Mouse (Mus musculus): ENCODE measurements around the gene Meis2. TPM values are rescaled to one million over a fixed set of nuclear protein-coding genes. Genes with fewer than 3 reads are reported as not detected.

Meis2 gene
- total RNA-seq, 1 experiment = 12.4 TPM

DNA sequence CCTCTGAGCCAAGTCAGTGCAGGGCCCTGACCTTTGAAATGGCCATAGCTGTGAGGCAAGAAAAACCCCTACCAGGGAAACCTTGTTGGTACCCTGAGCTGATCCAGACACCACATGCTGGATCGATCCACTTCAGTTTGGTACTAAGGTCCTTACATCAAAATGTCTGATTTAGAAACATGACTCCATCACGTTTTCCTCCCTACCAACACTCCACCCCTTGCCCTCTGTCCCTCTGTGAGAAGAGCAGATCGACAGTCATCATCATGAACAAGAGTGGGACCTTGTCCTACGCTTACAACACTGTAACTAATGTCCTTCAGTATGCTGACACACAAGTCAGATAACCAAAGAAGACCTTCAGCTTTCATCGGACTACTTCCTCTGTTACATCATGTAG, 66.8 kb downstream of the Meis2 start:
- H3K9me3 ChIP-seq (ENCODE audit: control insufficient read depth, insufficient read depth, low read depth, low read length) = no peaks in the 10 kb centered on the region
- DNase-seq (ENCODE audit: low read depth, low spot score) = no peak
- H3K4me3 ChIP-seq (ENCODE audit: insufficient read depth in 1 of 2, low read depth in 1 of 2, low read length in 2 of 2, poor library complexity in 1 of 2, severe bottlenecking in 1 of 2) = no peak overlapping the region
- TF ChIP-seq CHD2 (IDR thresholded peaks at IDR 0.05; ENCODE audit: low read depth, low read length) (no peak), ZNF384 (IDR thresholded peaks at IDR 0.05; ENCODE audit: low read depth, low read length) (no peak), MAFK (IDR thresholded peaks at IDR 0.05; ENCODE audit: insufficient read depth, low read depth, low read length) (no peak), ZC3H11A (IDR thresholded peaks at IDR 0.05; ENCODE audit: borderline replicate concordance, low read depth, low read length) (no peak), HCFC1 (IDR thresholded peaks at IDR 0.05; ENCODE audit: borderline replicate concordance, insufficient read depth, low read length) (no peak)
- H3K9ac ChIP-seq (ENCODE audit: insufficient read depth, low read depth, low read length, poor library complexity, severe bottlenecking) = no peak overlapping the region
- no peaks in the 10 kb centered on the region for H3K36me3 ChIP-seq (ENCODE audit: control insufficient read depth, insufficient read depth, low read length, poor library complexity, severe bottlenecking)
- in situ Hi-C loops (cut with MboI; ENCODE audit: low sequenced_read_pairs in 2 of 2, unreplicated experiment in 2 of 2) = no loop called here
- H3K4me1 ChIP-seq (ENCODE audit: control insufficient read depth in 2 of 2, insufficient read depth in 2 of 2, low read length in 2 of 2, poor library complexity in 1 of 2) = no peaks in the 10 kb centered on the region
- no peak overlapping the region for H3K27ac ChIP-seq (ENCODE audit: insufficient read depth, low read depth, low read length, poor library complexity, severe bottlenecking)

DNA sequence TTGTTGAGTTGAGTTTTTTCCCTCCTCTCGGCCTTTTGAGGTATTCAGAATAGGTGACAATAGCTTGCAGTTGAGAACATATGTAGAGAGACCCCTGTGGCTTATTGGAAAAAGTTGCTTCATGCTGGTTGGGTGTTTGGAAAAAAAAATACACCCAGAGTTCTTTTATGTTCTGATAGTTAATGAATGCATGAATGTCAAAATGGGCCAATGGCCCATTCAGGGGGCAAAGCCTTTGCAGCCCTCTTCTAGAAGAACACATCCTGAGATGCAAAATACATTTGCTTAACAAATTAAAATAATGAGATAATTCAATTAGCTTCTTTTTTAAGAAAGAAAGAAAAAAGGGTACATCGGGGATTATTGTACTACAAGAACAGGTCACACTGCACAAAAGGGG, 69.2 kb downstream of the Meis2 start:
- Histone ChIP-seq H3K36me3 (ENCODE audit: control insufficient read depth, insufficient read depth, low read length, poor library complexity, severe bottlenecking) (no peaks in the 10 kb centered on the region), H3K9ac (ENCODE audit: insufficient read depth, low read depth, low read length, poor library complexity, severe bottlenecking) (no peak overlapping the region), H3K4me1 (ENCODE audit: control insufficient read depth in 2 of 2, insufficient read depth in 2 of 2, low read length in 2 of 2, poor library complexity in 1 of 2) (no peaks in the 10 kb centered on the region), H3K4me3 (ENCODE audit: insufficient read depth in 1 of 2, low read depth in 1 of 2, low read length in 2 of 2, poor library complexity in 1 of 2, severe bottlenecking in 1 of 2) (no peak overlapping the region), H3K27ac (ENCODE audit: insufficient read depth, low read depth, low read length, poor library complexity, severe bottlenecking) (no peak overlapping the region), H3K9me3 (ENCODE audit: control insufficient read depth, insufficient read depth, low read depth, low read length) (no peaks in the 10 kb centered on the region)
- TF ChIP-seq MAFK (IDR thresholded peaks at IDR 0.05; ENCODE audit: insufficient read depth, low read depth, low read length) (no peak), HCFC1 (IDR thresholded peaks at IDR 0.05; ENCODE audit: borderline replicate concordance, insufficient read depth, low read length) (no peak), CHD2 (IDR thresholded peaks at IDR 0.05; ENCODE audit: low read depth, low read length) (no peak), ZNF384 (IDR thresholded peaks at IDR 0.05; ENCODE audit: low read depth, low read length) (no peak)
- in situ Hi-C loops (cut with MboI; ENCODE audit: low sequenced_read_pairs in 2 of 2, unreplicated experiment in 2 of 2) = no loop called here
- no peak for DNase-seq (ENCODE audit: low read depth, low spot score)

DNA sequence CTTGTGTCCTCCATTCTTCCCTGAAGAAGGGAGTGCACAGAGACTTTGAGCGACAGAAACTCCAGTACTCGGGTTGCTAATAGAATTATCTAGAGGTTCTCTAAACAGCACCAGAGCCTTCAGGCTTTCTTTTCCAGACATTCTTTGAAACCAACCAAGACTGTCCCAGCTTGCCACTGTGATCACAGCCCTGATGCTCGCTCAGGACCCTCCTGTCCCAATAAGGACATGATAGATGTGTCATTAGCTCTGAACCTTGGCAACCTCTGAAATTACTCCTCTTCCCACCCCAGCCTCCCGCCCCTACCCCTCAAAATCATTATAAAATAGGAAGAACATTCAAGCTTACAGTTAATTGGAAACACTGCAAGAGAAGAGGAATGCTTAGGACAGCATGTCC, 71.8 kb downstream of the Meis2 start:
- no peaks in the 10 kb centered on the region for H3K9me3 ChIP-seq (ENCODE audit: control insufficient read depth, insufficient read depth, low read depth, low read length)
- H3K36me3 ChIP-seq (ENCODE audit: control insufficient read depth, insufficient read depth, low read length, poor library complexity, severe bottlenecking) = no peaks in the 10 kb centered on the region
- H3K4me3 ChIP-seq (ENCODE audit: insufficient read depth in 1 of 2, low read depth in 1 of 2, low read length in 2 of 2, poor library complexity in 1 of 2, severe bottlenecking in 1 of 2) = no peak overlapping the region
- H3K9ac ChIP-seq (ENCODE audit: insufficient read depth, low read depth, low read length, poor library complexity, severe bottlenecking) = no peak overlapping the region
- DNase-seq (ENCODE audit: low read depth, low spot score) = no peak
- no peaks in the 10 kb centered on the region for H3K4me1 ChIP-seq (ENCODE audit: control insufficient read depth in 2 of 2, insufficient read depth in 2 of 2, low read length in 2 of 2, poor library complexity in 1 of 2)
- TF ChIP-seq ZC3H11A (IDR thresholded peaks at IDR 0.05; ENCODE audit: borderline replicate concordance, low read depth, low read length) = no peak
- no peak for TF ChIP-seq HCFC1 (IDR thresholded peaks at IDR 0.05; ENCODE audit: borderline replicate concordance, insufficient read depth, low read length)
- TF ChIP-seq ZNF384 (IDR thresholded peaks at IDR 0.05; ENCODE audit: low read depth, low read length) = no peak
- in situ Hi-C loops (cut with MboI; ENCODE audit: low sequenced_read_pairs in 2 of 2, unreplicated experiment in 2 of 2) = no loop called here
- no peak overlapping the region for H3K27ac ChIP-seq (ENCODE audit: insufficient read depth, low read depth, low read length, poor library complexity, severe bottlenecking)

DNA sequence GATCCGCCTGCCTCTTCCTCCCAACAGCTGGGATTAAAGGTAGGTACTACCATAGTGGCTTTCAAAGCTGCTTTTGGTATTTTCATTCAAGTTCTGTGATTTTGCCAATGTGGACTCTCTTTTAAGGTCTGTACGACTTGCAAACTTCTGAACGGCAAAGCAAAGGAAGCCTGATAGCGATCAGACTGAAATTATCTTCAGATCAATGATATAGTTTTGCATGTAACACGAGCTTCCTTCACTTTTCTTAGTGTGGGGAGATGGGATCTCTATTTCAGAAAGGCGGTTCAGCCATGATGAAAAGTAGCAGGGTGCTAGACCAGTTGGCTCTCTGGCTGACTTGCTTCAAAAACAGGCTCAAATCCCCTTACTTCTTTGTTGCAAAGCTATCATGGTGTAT, 76.4 kb downstream of the Meis2 start:
- TF ChIP-seq ZNF384 (IDR thresholded peaks at IDR 0.05; ENCODE audit: low read depth, low read length) = no peak
- no peak for TF ChIP-seq ZC3H11A (IDR thresholded peaks at IDR 0.05; ENCODE audit: borderline replicate concordance, low read depth, low read length)
- TF ChIP-seq CHD2 (IDR thresholded peaks at IDR 0.05; ENCODE audit: low read depth, low read length) = no peak
- no peak for TF ChIP-seq MAFK (IDR thresholded peaks at IDR 0.05; ENCODE audit: insufficient read depth, low read depth, low read length)
- TF ChIP-seq HCFC1 (IDR thresholded peaks at IDR 0.05; ENCODE audit: borderline replicate concordance, insufficient read depth, low read length) = no peak

DNA sequence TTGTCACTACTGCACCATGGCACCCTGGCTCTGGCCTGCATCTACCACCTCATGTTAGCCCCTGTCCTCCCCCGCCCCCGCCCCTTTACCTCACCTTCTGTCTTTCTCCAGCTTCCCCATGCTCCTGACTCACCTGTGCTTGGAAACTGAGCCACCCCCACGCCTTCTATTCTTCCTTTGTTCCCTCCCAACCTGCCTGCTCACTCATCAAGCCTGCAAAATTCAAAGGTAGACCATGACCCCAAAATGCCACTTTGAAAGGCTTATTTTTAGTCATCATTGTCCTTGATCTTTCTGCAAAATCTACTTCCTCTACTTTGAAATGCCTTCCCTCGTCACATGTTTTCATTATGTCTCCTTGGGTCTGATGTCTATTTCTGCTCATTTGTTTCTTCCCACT, 77.2 kb downstream of the Meis2 start:
- DNase-seq (ENCODE audit: low read depth, low spot score) = no peak
- no peaks in the 10 kb centered on the region for H3K36me3 ChIP-seq (ENCODE audit: control insufficient read depth, insufficient read depth, low read length, poor library complexity, severe bottlenecking)
- no peak overlapping the region for H3K4me3 ChIP-seq (ENCODE audit: insufficient read depth in 1 of 2, low read depth in 1 of 2, low read length in 2 of 2, poor library complexity in 1 of 2, severe bottlenecking in 1 of 2)
- no peak overlapping the region for H3K27ac ChIP-seq (ENCODE audit: insufficient read depth, low read depth, low read length, poor library complexity, severe bottlenecking)
- H3K4me1 ChIP-seq (ENCODE audit: control insufficient read depth in 2 of 2, insufficient read depth in 2 of 2, low read length in 2 of 2, poor library complexity in 1 of 2) = peaks cover 0 to 2% of the 10 kb centered on the region in 2 experiments; a peak in 2 of 4 replicates
- TF ChIP-seq ZC3H11A (IDR thresholded peaks at IDR 0.05; ENCODE audit: borderline replicate concordance, low read depth, low read length) (no peak), ZNF384 (IDR thresholded peaks at IDR 0.05; ENCODE audit: low read depth, low read length) (no peak), MAFK (IDR thresholded peaks at IDR 0.05; ENCODE audit: insufficient read depth, low read depth, low read length) (no peak), HCFC1 (IDR thresholded peaks at IDR 0.05; ENCODE audit: borderline replicate concordance, insufficient read depth, low read length) (no peak), CHD2 (IDR thresholded peaks at IDR 0.05; ENCODE audit: low read depth, low read length) (no peak)
- in situ Hi-C loops (cut with MboI; ENCODE audit: low sequenced_read_pairs in 2 of 2, unreplicated experiment in 2 of 2) = no loop called here
- no peaks in the 10 kb centered on the region for H3K9me3 ChIP-seq (ENCODE audit: control insufficient read depth, insufficient read depth, low read depth, low read length)
- H3K9ac ChIP-seq (ENCODE audit: insufficient read depth, low read depth, low read length, poor library complexity, severe bottlenecking) = no peak overlapping the region

More for the DNA sequence above, 76.4 kb downstream of the Meis2 start:
- in situ Hi-C loops (cut with MboI; ENCODE audit: low sequenced_read_pairs in 2 of 2, unreplicated experiment in 2 of 2) = no loop called here
- Histone ChIP-seq H3K9ac (ENCODE audit: insufficient read depth, low read depth, low read length, poor library complexity, severe bottlenecking) (no peak overlapping the region), H3K9me3 (ENCODE audit: control insufficient read depth, insufficient read depth, low read depth, low read length) (no peaks in the 10 kb centered on the region), H3K27ac (ENCODE audit: insufficient read depth, low read depth, low read length, poor library complexity, severe bottlenecking) (no peak overlapping the region), H3K36me3 (ENCODE audit: control insufficient read depth, insufficient read depth, low read length, poor library complexity, severe bottlenecking) (no peaks in the 10 kb centered on the region), H3K4me3 (ENCODE audit: insufficient read depth in 1 of 2, low read depth in 1 of 2, low read length in 2 of 2, poor library complexity in 1 of 2, severe bottlenecking in 1 of 2) (no peak overlapping the region), H3K4me1 (ENCODE audit: control insufficient read depth in 2 of 2, insufficient read depth in 2 of 2, low read length in 2 of 2, poor library complexity in 1 of 2) (peaks cover 0 to 2% of the 10 kb centered on the region in 2 experiments; a peak in 2 of 4 replicates)
- DNase-seq (ENCODE audit: low read depth, low spot score) = no peak

Data from ES-E14 (cell line).